Mouse (Mus musculus): Measurements from ENCODE around the gene Gsdma.

DNA sequence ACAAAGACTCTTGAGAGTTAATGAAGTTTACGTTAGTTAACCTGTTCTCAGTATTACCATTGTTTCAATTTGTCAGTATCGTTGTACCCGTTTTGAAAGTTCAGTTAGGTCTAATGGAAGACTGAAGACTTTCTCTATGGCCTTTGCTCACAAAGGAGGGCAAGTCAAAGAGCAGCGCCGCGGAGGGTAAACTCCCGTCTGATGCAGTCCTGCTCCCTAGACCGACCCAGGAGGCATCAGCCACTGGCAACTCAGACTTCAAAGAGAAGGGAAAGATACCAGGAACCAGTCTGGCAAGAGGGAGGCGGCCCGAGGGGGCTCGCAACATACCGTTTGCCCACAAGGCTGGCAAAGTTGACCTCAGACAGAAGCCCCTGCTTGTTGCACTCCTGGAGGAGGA, 49.6 kb downstream of the Gsdma start:
- TF ChIP-seq CTCF (IDR thresholded peaks at IDR 0.05; ENCODE audit: control insufficient read depth, insufficient read depth, insufficient read length) (no peak), USF1 (IDR thresholded peaks at IDR 0.05; ENCODE audit: low read depth) (no peak), CEBPB (IDR thresholded peaks at IDR 0.05; ENCODE audit: low read depth) (no peak), MAX (IDR thresholded peaks at IDR 0.05) (no peak)

Data from C2C12 (cell line).